Mouse (Mus musculus) erythroblast, embryonic 14.5 days (primary cell): Measurements from ENCODE around the gene Nfib.

Experiments
- GATA1 ChIP-seq: IDR thresholded peaks from 2 replicates; pipeline ENCODE4 v1.6.1; 2012; ENCODE audit warnings: low read length, inconsistent platforms, mixed read lengths
- TAL1 ChIP-seq: IDR thresholded peaks from 3 replicates; pipeline ENCODE4 v1.6.1; 2012; ENCODE audit warnings: low read length, inconsistent platforms, mixed read lengths

DNA sequence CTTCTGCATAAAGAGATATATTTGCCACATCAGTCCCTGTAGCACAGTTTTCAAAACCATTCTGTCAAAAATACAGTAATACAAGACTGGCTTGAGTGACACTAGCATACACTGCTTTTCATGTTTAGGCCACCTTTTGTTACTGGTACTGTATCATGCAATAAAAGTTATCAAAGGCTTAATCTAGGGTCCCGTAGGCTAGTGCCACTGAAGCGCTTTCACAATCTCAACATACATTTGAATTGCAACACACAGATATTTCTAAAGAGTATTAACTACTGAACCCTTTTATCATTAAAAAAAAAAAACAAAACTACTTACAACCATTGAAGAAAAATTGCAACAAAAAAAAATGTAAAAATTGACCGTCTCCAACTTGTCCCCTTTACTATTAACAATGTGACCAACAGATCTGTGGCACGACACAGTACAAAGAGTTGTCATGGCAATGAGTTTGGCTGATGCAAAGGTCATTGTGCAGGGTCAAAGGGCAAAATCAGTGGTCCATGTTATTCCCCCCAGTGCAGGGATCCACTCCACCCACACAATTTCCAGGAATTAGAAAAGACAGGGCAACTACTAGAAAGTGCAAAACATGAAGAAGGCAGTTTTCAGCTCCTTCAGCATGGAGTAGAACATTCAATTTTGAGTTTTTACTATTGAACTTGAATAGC lies 414.2 kb downstream of the Nfib start:
- TF ChIP-seq GATA1 = no peak
- TF ChIP-seq TAL1 = no peak
